Mouse (Mus musculus) heart, postnatal 0 days (tissue): ENCODE measurements around the gene Tada3. TPM values are rescaled to one million over a fixed set of nuclear protein-coding genes. Genes with fewer than 3 reads are reported as not detected.

Source experiments
- ATAC-seq: fragments of 200-750 bp; cut with Nextera tagmentation; 2 replicates; pipeline ENCODE4 v1.8.0; 2017; ENCODE audit warnings: low read depth, moderate number of reproducible peaks, moderate library complexity; ENCODE audit not compliant: insufficient read depth
- DNase-seq: peaks from one replicate; pipeline ENCODE4 v3.0.0-alpha.2; 2016; ENCODE audit warnings: low spot score
- H3K27ac ChIP-seq: fragments of 300-500 bp; sonication (generic); 2 replicates; pipeline ENCODE4 v1.5.1; 2014; ENCODE audit warnings: low read depth, mild to moderate bottlenecking
- H3K27me3 ChIP-seq: fragments of 300-500 bp; sonication (generic); 2 replicates; pipeline ENCODE4 v1.6.1; 2014; ENCODE audit warnings: low read length, mixed read lengths; ENCODE audit not compliant: control insufficient read depth, insufficient read depth
- H3K36me3 ChIP-seq: fragments of 300-500 bp; sonication (generic); replicated peaks from 2 replicates; pipeline ENCODE4 v1.6.1; 2014; ENCODE audit warnings: low read length, mixed read lengths; ENCODE audit not compliant: control insufficient read depth, insufficient read depth
- H3K4me1 ChIP-seq: fragments of 300-500 bp; sonication (generic); 2 replicates; pipeline ENCODE4 v1.6.1; 2014; ENCODE audit warnings: antibody characterized with exemption; ENCODE audit not compliant: control insufficient read depth, insufficient read depth
- H3K4me2 ChIP-seq: fragments of 300-500 bp; sonication (generic); 2 replicates; pipeline ENCODE4 v1.6.1; 2014; ENCODE audit warnings: low read depth, mild to moderate bottlenecking, low read length, moderate library complexity
- H3K4me3 ChIP-seq: fragments of 300-500 bp; sonication (generic); 2 replicates; pipeline ENCODE4 v1.5.1; 2014; ENCODE audit warnings: low read depth, low read length
- H3K9ac ChIP-seq: fragments of 300-500 bp; sonication (generic); replicated peaks from 2 replicates; pipeline ENCODE4 v1.6.1; 2014; ENCODE audit warnings: low read depth, low read length, mixed read lengths
- H3K9me3 ChIP-seq: fragments of 300-500 bp; sonication (generic); replicated peaks from 2 replicates; pipeline ENCODE4 v1.6.1; 2016; ENCODE audit warnings: low read length; ENCODE audit not compliant: control insufficient read depth
- CTCF ChIP-seq: IDR thresholded peaks from 2 replicates; pipeline ENCODE4 v1.5.1; 2016; ENCODE audit warnings: antibody characterized with exemption, control low read depth, low read depth
- EP300 ChIP-seq: IDR thresholded peaks from 2 replicates; pipeline ENCODE4 v1.6.1; 2016; ENCODE audit warnings: antibody characterized with exemption, low read depth
- WGBS: fragments of 180-500 bp; shearing (Covaris S2); extraction: QIAGEN DNeasy Blood & Tissue Kit; methylation state at CpG from one replicate; pipeline ENCODE4 v1.1.7; 2014; 5-methylcytosine and 5-hydroxymethylcytosine counted together
- polyA plus RNA-seq: library from polyadenylated mRNA; unstranded; fragments of >200 nt; fragmentation: Nextera tagmentation; extraction: Ambion mirVana; gene quantifications from 2 replicates; pipeline ENCODE4 v1.2.1, GENCODE M21; 2015
- total RNA-seq: library from RNA; depleted of rRNA; stranded (reverse); fragments of >200 nt; gene quantifications from 2 replicates; pipeline ENCODE4 v1.2.3, GENCODE M21; 2014; ENCODE audit warnings: low replicate concordance

Gene Tada3
- total and polyA plus RNA-seq, 2 experiments from 2014 or later: 28.9 to 45.1 TPM

- Histone ChIP-seq H3K4me3 (no peak overlapping the region), H3K27ac (no peak overlapping the region), H3K36me3 (peaks cover 8% of the 10 kb centered on the region), H3K4me2 (no peak overlapping the region), H3K4me1 (no peaks in the 10 kb centered on the region), H3K9me3 (no peaks in the 10 kb centered on the region), H3K27me3 (no peaks in the 10 kb centered on the region), H3K9ac (no peak overlapping the region)
- DNase-seq (no peak), ATAC-seq (no peak)
- 91% methylated on average over 11 of the region's 11 CpGs for WGBS
- TF ChIP-seq CTCF (no peak), EP300 (no peak)
These were observed 17.1 kb upstream of the Tada3 start for GRCm38 (mm10) chr6:113394811-113395210.

DNA sequence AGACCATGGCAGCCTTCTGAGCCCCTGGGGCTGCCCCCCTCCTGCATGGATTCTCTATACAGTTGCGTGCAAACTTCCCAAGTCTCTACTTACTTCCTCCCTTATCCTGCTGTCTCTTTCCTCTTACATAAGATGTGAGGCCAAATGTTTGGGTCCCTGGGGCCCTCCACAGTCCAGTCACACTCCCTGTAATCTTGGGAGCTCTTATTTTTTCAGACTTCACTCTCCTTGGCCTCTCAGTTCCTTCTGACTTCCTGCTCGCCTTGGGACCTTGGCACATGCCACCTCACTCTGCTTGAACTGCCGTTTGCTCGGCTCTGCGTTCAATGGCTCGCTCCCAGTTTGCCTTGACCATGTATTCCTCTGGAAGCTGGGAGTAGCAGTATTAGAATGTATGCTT lies 16.3 kb upstream of the Tada3 start:
- WGBS: 66% methylated on average over 6 of the region's 6 CpGs
- no peak overlapping the region for H3K4me2 ChIP-seq

DNA sequence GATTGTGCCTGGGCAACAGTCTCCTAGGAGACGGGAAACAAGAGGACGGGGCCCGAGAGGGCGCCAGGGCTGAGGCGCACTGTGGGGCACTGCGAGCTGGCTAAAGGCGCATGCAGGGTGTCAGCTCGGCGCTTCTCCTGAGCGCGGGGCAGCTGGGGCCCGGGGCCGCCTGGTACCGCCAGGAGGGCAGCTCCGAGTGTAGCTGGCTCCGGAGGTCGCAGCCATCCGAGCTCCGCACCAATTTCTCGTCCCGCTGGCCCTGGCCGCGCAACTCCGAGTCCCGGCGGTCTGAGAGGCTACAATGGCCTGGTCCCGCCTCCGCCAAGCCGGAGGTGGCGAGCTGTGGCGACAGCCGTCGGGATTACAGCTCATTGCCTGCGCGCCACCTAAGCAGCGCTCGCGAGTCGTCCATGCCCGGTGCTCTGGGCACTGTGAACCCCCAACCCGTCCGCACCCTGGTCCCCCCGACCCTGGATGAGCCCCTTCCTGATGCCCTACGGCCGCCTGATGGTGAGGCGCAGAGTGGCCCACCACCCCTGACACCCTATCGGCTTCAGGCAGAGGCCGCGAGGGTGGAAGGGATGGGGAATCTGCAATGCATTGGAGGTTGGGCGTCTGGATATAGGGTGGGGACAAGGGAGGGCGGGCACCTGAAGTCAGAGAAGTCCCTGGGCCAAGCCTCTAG lies 14.8 kb upstream of the Tada3 start:
- H3K4me2 ChIP-seq: peak overlapping the region; percentile 73
- H3K27me3 ChIP-seq: no peaks in the 10 kb centered on the region
- no peak overlapping the region for H3K27ac ChIP-seq
- H3K9me3 ChIP-seq: no peaks in the 10 kb centered on the region
- peak; percentile 81 for ATAC-seq
- H3K9ac ChIP-seq: peak overlapping the region; percentile 31; the same call in 1 of the 2 replicates
- WGBS: 2% methylated on average over 50 of the region's 51 CpGs
- peaks cover 31% of the 10 kb centered on the region for H3K36me3 ChIP-seq
- peak overlapping the region; percentile 41 for H3K4me3 ChIP-seq
- no peaks in the 10 kb centered on the region for H3K4me1 ChIP-seq
- peak; percentile 38 for DNase-seq
- no peak for TF ChIP-seq EP300
- TF ChIP-seq CTCF: no peak

More for the DNA sequence above, 16.3 kb upstream of the Tada3 start:
- H3K36me3 ChIP-seq: peaks cover 17% of the 10 kb centered on the region
- TF ChIP-seq CTCF (no peak), EP300 (no peak)
- no peaks in the 10 kb centered on the region for H3K9me3 ChIP-seq
- H3K27me3 ChIP-seq: no peaks in the 10 kb centered on the region
- no peak for DNase-seq
- H3K9ac ChIP-seq: no peak overlapping the region
- H3K27ac ChIP-seq: no peak overlapping the region
- H3K4me3 ChIP-seq: no peak overlapping the region
- ATAC-seq: no peak
- no peaks in the 10 kb centered on the region for H3K4me1 ChIP-seq

DNA sequence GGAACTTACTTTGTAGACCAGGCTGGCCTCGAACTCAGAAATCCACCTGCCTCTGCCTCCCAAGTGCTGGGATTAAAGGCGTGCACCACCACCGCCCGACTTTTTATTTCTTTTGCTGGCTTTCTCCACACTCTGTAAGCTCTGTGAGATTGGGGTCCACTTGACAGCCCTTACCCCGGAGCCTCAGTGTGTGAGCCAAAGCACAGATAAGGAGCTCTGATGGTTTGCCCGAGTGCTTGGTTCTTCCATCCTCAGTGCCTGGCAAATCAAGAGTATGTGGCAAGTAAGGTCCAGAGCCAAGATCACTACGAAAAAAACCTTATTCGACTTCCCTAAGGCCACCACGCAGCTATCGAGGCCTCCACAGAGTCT lies 14.3 kb upstream of the Tada3 start:
- Histone ChIP-seq H3K9me3 (no peaks in the 10 kb centered on the region), H3K4me2 (peak overlapping the region; percentile 73), H3K4me1 (no peaks in the 10 kb centered on the region), H3K27ac (no peak overlapping the region), H3K9ac (peak overlapping the region; percentile 31; the same call in 1 of the 2 replicates), H3K4me3 (peak overlapping the region; percentile 41), H3K27me3 (no peaks in the 10 kb centered on the region), H3K36me3 (peaks cover 37% of the 10 kb centered on the region)
- DNase-seq: no peak
- TF ChIP-seq EP300: no peak
- TF ChIP-seq CTCF: no peak
- 21% methylated on average over 10 of the region's 10 CpGs for WGBS
- ATAC-seq: no peak; the same call in 1 of the 2 replicates

GRCm38 (mm10) chr6:113390715-113391114 lies 13.0 kb upstream of the Tada3 start:
- no peak overlapping the region for H3K4me3 ChIP-seq
- DNase-seq (no peak), ATAC-seq (no peak)
- no peak overlapping the region for H3K27ac ChIP-seq
- peaks cover 47% of the 10 kb centered on the region for H3K36me3 ChIP-seq
- H3K4me1 ChIP-seq: no peaks in the 10 kb centered on the region
- no peak overlapping the region for H3K9ac ChIP-seq
- TF ChIP-seq EP300: no peak
- TF ChIP-seq CTCF: no peak
- H3K4me2 ChIP-seq: no peak overlapping the region
- no peaks in the 10 kb centered on the region for H3K9me3 ChIP-seq
- H3K27me3 ChIP-seq: no peaks in the 10 kb centered on the region
- 92% methylated on average over 3 of the region's 3 CpGs for WGBS

GRCm38 (mm10) chr6:113388960-113389359 lies 11.3 kb upstream of the Tada3 start, which contains the start of gene Ttll3:
Ttll3 (plus strand) TSS chr6:113389260.
- Histone ChIP-seq H3K27ac (no peak within 1 kb of the TSS), H3K4me2 (no peak within 1 kb of the TSS), H3K27me3 (no peaks in the 10 kb centered on the region), H3K4me1 (no peaks in the 10 kb centered on the region), H3K36me3 (peaks cover 64% of the 10 kb centered on the region), H3K4me3 (no peak within 1 kb of the TSS), H3K9ac (no peak within 1 kb of the TSS), H3K9me3 (no peaks in the 10 kb centered on the region)
- no peak for TF ChIP-seq EP300
- TF ChIP-seq CTCF: no peak
- WGBS: 69% methylated on average over 8 of the region's 8 CpGs
- ATAC-seq: no peak
- DNase-seq: no peak
